Mouse (Mus musculus): ENCODE data around the gene Gpr156. TPM values are rescaled to one million over a fixed set of nuclear protein-coding genes. Genes with fewer than 3 reads are reported as not detected.

Gene Gpr156
- polyA plus RNA-seq, 1 experiment from 2014 or later, result 7.8 TPM

GRCm38 (mm10) chr16:38042160-38042559 lies 125.9 kb downstream of the Gpr156 start:
- whole genome bisulfite sequencing, result 90% methylated on average over 1 of the region's 1 CpGs
- Histone ChIP-seq H3K4me3 (ENCODE audit: low read depth, low read length) (no peak overlapping the region), H3K9me3 (ENCODE audit: control insufficient read depth, low read length) (no peaks in the 10 kb centered on the region), H3K27me3 (ENCODE audit: control insufficient read depth, insufficient read depth, low read length) (no peaks in the 10 kb centered on the region), H3K27ac (ENCODE audit: low read depth, low read length) (no peak overlapping the region), H3K36me3 (ENCODE audit: control insufficient read depth, insufficient read depth, low read length) (no peaks in the 10 kb centered on the region), H3K4me1 (ENCODE audit: control insufficient read depth, insufficient read depth, low read length) (no peaks in the 10 kb centered on the region), H3K4me2 (ENCODE audit: low read depth) (no peak overlapping the region), H3K9ac (ENCODE audit: low read length) (no peak overlapping the region)
- no peak for DNase-seq (ENCODE audit: low spot score)
- ATAC-seq (ENCODE audit: insufficient read depth, low FRiP score, low TSS enrichment), result no peak

DNA sequence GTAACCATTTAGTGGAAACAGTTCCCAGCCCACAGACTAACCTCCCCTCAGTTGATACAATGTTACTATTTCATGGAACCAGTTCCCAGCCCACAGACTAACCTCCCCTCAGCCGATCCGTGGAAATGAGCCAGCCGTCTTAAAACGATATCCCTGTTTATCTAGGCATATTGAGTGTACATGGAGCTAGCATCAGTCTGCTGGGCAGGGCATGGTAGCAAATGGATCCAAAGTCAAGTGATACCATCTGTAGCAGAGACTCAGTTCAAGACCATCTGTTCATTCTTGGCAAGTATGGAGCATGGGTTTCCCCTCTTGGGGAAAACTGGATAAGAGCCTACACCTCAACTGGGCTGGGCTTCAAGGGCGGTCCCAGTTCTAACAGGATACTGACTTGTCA lies 128.3 kb downstream of the Gpr156 start:
- H3K4me3 ChIP-seq (ENCODE audit: low read depth, low read length), result no peak overlapping the region
- no peaks in the 10 kb centered on the region for H3K4me1 ChIP-seq (ENCODE audit: control insufficient read depth, insufficient read depth, low read length)
- H3K36me3 ChIP-seq (ENCODE audit: control insufficient read depth, insufficient read depth, low read length), result no peaks in the 10 kb centered on the region
- WGBS, result 90% methylated on average over 5 of the region's 5 CpGs
- DNase-seq (ENCODE audit: low spot score) (no peak), ATAC-seq (ENCODE audit: insufficient read depth, low FRiP score, low TSS enrichment) (no peak)
- no peaks in the 10 kb centered on the region for H3K9me3 ChIP-seq (ENCODE audit: control insufficient read depth, low read length)
- H3K27me3 ChIP-seq (ENCODE audit: control insufficient read depth, insufficient read depth, low read length), result no peaks in the 10 kb centered on the region
- no peak overlapping the region for H3K9ac ChIP-seq (ENCODE audit: low read length)
- no peak overlapping the region for H3K4me2 ChIP-seq (ENCODE audit: low read depth)
- H3K27ac ChIP-seq (ENCODE audit: low read depth, low read length), result no peak overlapping the region

GRCm38 (mm10) chr16:38047781-38048558 lies 131.7 kb downstream of the Gpr156 start:
- WGBS, result 82% methylated on average over 23 of the region's 23 CpGs
- no peaks in the 10 kb centered on the region for H3K27me3 ChIP-seq (ENCODE audit: control insufficient read depth, insufficient read depth, low read length)
- no peak overlapping the region for H3K27ac ChIP-seq (ENCODE audit: low read depth, low read length)
- no peaks in the 10 kb centered on the region for H3K9me3 ChIP-seq (ENCODE audit: control insufficient read depth, low read length)
- no peaks in the 10 kb centered on the region for H3K4me1 ChIP-seq (ENCODE audit: control insufficient read depth, insufficient read depth, low read length)
- H3K9ac ChIP-seq (ENCODE audit: low read length), result no peak overlapping the region
- DNase-seq (ENCODE audit: low spot score) (no peak), ATAC-seq (ENCODE audit: insufficient read depth, low FRiP score, low TSS enrichment) (no peak)
- H3K4me2 ChIP-seq (ENCODE audit: low read depth), result no peak overlapping the region
- no peaks in the 10 kb centered on the region for H3K36me3 ChIP-seq (ENCODE audit: control insufficient read depth, insufficient read depth, low read length)
- no peak overlapping the region for H3K4me3 ChIP-seq (ENCODE audit: low read depth, low read length)

Other genes starting within 250 kb of the Gpr156 start
- 204 and 214 TPM in 2 replicates for gene Fstl1, start 139.6 kb upstream of the Gpr156 start, polyA plus RNA-seq (2014; fragmentation: Nextera tagmentation; extraction: Ambion mirVana)
- gene Gm36028, start 55.4 kb upstream of the Gpr156 start, polyA plus RNA-seq (2014; fragmentation: Nextera tagmentation; extraction: Ambion mirVana), result not detected in 2 replicates
- 59.9 and 60.8 TPM in 2 replicates for gene Lrrc58, start 48.1 kb upstream of the Gpr156 start, polyA plus RNA-seq (2014; fragmentation: Nextera tagmentation; extraction: Ambion mirVana)
- 119 TPM in 2 replicates for gene Gsk3b, start 172.5 kb downstream of the Gpr156 start, polyA plus RNA-seq (2014; fragmentation: Nextera tagmentation; extraction: Ambion mirVana)